Mouse (Mus musculus): ENCODE data around the gene Stambp. TPM values are rescaled to one million over a fixed set of nuclear protein-coding genes. Genes with fewer than 3 reads are reported as not detected.

Stambp gene
- polyA plus RNA-seq, 1 experiment from 2014 or later, result 31.5 TPM

DNA sequence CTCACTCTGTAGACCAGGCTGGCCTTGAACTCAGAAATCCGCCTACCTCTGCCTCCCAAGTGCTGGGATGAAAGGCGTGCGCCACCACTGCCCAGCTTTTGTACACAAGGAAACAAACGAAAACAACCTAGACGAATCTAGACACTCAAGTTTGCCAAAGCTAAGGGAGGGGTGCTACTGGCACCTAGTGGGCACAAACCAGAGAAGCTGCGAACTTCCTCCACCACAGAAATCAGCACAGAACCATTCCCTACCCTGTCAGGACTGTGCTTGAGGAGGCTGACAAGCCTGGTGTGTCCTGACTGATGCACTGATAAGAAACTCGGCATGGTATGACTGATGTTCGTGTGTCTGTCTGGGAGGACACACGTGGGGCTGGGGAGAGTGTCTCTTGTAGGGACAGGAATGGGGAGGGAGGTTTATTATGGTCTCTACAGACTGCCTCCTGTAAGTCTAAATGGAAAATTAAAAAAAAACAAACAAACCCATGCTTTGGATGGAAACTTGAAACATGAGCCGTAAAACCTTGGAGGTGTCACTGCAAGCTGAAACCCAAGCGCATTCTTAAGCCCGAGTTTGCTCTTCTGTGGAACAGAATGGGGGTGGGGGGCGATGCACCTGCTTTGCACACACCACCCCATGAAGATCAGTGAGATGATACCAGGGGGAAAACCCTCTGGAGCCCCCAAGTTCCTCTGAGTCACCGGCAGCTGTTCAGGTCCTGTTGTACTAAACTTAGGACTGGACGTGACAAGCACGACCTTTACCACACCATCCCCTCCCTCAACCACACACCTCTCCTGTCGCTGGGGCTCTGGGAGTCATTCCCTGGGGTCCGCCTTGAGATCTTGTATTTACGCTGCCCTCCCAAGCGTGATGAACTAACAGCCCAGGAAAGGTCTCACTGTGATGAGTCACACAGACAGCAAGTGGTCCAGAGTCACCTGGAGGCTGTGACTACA is 3.3 kb downstream of the Stambp start:
- ATAC-seq (ENCODE audit: insufficient number of reproducible peaks, low FRiP score, low TSS enrichment, low read depth), result no peak
- no peak overlapping the region for H3K4me3 ChIP-seq (replicated peaks)
- H3K27me3 ChIP-seq, result no peaks in the 10 kb centered on the region
- no peaks in the 10 kb centered on the region for H3K9me3 ChIP-seq (replicated peaks)
- H3K4me1 ChIP-seq, result peaks cover 20% of the 10 kb centered on the region
- no peak overlapping the region for H3K27ac ChIP-seq (replicated peaks)
- no peak overlapping the region for H3K4me2 ChIP-seq (replicated peaks)
- 70% methylated on average over 20 of the region's 20 CpGs for WGBS
- H3K9ac ChIP-seq, result no peak overlapping the region
- H3K36me3 ChIP-seq, result peaks cover 26% of the 10 kb centered on the region

GRCm38 (mm10) chr6:83555972-83556371 is 16.6 kb downstream of the Stambp start:
- H3K4me2 ChIP-seq (replicated peaks), result no peak overlapping the region
- H3K27me3 ChIP-seq, result no peaks in the 10 kb centered on the region
- H3K4me1 ChIP-seq, result no peaks in the 10 kb centered on the region
- no peak for ATAC-seq (ENCODE audit: insufficient number of reproducible peaks, low FRiP score, low TSS enrichment, low read depth)
- H3K36me3 ChIP-seq, result peaks cover 72% of the 10 kb centered on the region
- 80% methylated on average over 6 of the region's 6 CpGs for WGBS
- no peaks in the 10 kb centered on the region for H3K9me3 ChIP-seq (replicated peaks)
- H3K27ac ChIP-seq (replicated peaks), result no peak overlapping the region
- no peak overlapping the region for H3K4me3 ChIP-seq (replicated peaks)
- no peak overlapping the region for H3K9ac ChIP-seq

DNA sequence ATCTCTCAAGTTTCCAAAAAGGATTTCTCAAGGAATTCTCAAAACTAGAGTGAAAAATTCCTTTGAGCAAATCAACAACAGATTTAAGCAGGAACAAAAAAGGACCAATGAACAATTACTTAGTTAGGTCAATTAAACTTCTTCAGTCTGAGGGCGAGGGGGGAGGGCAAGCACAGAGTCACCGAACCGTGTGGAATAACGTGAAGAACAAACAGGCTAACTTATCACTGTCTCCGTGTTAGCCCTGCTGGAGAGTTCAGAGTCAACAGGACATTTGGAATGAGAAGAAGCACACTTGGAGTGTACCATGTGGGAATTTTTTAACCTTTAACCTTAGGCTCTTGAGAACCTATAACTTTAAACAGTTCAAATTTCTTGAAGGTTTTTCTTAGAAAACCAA is 24.2 kb downstream of the Stambp start:
- Histone ChIP-seq H3K36me3 (peaks cover 46% of the 10 kb centered on the region), H3K27ac (replicated peaks) (no peak overlapping the region), H3K4me3 (replicated peaks) (no peak overlapping the region), H3K27me3 (no peaks in the 10 kb centered on the region), H3K4me1 (no peaks in the 10 kb centered on the region), H3K9me3 (replicated peaks) (no peaks in the 10 kb centered on the region), H3K4me2 (replicated peaks) (no peak overlapping the region), H3K9ac (no peak overlapping the region)
- no peak for ATAC-seq (ENCODE audit: insufficient number of reproducible peaks, low FRiP score, low TSS enrichment, low read depth)
- 57% methylated on average over 5 of the region's 5 CpGs for WGBS

DNA sequence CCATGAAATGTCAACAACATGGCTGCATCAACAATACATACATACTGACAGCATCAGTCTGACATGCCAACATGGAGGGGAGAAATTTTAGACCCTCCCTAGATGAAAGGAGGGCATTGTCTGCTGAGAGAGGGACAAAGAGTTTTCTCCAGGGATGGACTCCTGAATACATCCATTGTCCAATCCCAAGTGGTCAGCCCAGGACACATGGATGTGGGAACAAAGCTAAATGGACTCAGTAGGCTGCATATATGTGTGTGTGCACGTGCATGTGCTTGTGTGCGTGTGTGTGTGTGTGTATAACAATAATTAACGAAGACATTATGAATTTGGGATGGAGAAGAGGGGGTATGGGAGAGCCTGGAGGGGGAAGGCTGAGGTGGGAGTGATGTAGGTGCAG is 26.8 kb downstream of the Stambp start:
- no peak for ATAC-seq (ENCODE audit: insufficient number of reproducible peaks, low FRiP score, low TSS enrichment, low read depth)
- 73% methylated on average over 3 of the region's 3 CpGs for WGBS

DNA sequence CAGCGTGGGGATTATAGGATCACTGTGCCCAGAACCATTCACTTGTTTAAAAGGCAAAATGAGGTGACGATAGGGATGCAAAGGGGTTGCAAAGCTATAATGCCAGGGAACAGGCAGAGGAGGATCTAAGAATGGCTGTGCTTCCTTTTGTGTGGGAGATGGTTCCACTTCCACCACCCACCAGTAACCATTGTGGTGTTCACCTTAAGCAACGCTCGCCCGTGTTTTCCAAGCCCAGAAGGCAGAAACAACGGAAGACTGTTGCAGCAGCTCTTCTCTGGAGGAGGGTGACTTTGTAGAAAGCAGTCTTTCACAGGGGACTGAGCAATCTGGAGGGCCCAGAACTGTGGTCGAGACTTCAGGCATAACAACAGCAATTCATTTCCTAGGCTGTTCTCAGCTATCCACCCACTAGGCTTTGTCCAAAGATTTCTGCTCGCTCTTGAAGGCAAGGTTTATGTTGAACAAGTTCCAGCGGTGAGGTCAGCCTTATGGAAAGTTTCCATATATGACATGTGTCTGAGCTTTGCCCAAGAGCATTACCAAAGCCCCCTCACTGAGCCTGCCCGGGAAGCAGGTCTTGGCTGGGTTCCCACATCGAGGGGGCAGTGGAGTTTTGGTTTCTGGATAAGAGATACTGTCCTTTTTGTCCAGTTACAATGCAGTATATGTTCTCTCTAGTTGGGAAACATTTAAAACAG is 30.6 kb downstream of the Stambp start:
- 64% methylated on average over 11 of the region's 11 CpGs for WGBS
- H3K4me2 ChIP-seq (replicated peaks), result no peak overlapping the region
- H3K9ac ChIP-seq, result no peak overlapping the region
- H3K27me3 ChIP-seq, result no peaks in the 10 kb centered on the region
- H3K36me3 ChIP-seq, result peaks cover 33% of the 10 kb centered on the region; the same call in 1 of the 2 replicates
- H3K9me3 ChIP-seq (replicated peaks), result no peaks in the 10 kb centered on the region
- peak overlapping the region; percentile 75 for H3K27ac ChIP-seq (replicated peaks)
- H3K4me1 ChIP-seq, result no peaks in the 10 kb centered on the region
- peak; percentile 65 for ATAC-seq (ENCODE audit: insufficient number of reproducible peaks, low FRiP score, low TSS enrichment, low read depth)
- no peak overlapping the region for H3K4me3 ChIP-seq (replicated peaks)

More for the DNA sequence above, 26.8 kb downstream of the Stambp start:
- Histone ChIP-seq H3K36me3 (peaks cover 41% of the 10 kb centered on the region), H3K9ac (no peak overlapping the region), H3K27me3 (no peaks in the 10 kb centered on the region), H3K9me3 (replicated peaks) (no peaks in the 10 kb centered on the region), H3K4me2 (replicated peaks) (no peak overlapping the region), H3K27ac (replicated peaks) (no peak overlapping the region), H3K4me3 (replicated peaks) (no peak overlapping the region), H3K4me1 (no peaks in the 10 kb centered on the region)

DNA sequence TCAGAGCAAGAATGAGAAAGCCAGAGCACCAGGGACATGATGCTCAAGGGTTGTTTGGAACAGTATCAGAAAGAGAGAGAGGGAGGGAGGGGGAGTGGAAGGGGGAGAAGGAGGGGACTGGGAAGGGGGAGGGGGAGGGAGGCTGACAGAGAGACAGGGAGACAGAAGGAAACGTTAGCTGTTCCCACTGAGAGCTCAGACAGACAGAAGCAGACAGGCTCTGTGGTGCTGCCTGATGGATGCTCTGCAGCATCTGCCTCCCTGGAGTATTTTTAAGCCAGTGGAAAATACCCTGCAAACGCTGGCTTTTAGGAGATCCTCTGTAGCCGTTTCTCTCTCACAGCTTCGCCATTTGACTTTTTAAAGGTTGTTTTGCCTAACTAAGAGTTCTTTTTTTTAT is 32.5 kb downstream of the Stambp start:
- no peak overlapping the region for H3K27ac ChIP-seq (replicated peaks)
- no peak overlapping the region for H3K4me2 ChIP-seq (replicated peaks)
- peaks cover 15% of the 10 kb centered on the region; the same call in 1 of the 2 replicates for H3K36me3 ChIP-seq
- no peak for ATAC-seq (ENCODE audit: insufficient number of reproducible peaks, low FRiP score, low TSS enrichment, low read depth)
- 35% methylated on average over 4 of the region's 4 CpGs for WGBS
- H3K4me3 ChIP-seq (replicated peaks), result no peak overlapping the region
- no peak overlapping the region for H3K9ac ChIP-seq
- no peaks in the 10 kb centered on the region; the same call in 1 of the 2 replicates for H3K4me1 ChIP-seq
- H3K27me3 ChIP-seq, result no peaks in the 10 kb centered on the region
- H3K9me3 ChIP-seq (replicated peaks), result no peaks in the 10 kb centered on the region

GRCm38 (mm10) chr6:83536795-83537059 is 35.8 kb downstream of the Stambp start:
- WGBS, result 36% methylated on average over 6 of the region's 6 CpGs
- Histone ChIP-seq H3K4me1 (no peaks in the 10 kb centered on the region; the same call in 1 of the 2 replicates), H3K9ac (no peak overlapping the region), H3K4me3 (replicated peaks) (no peak overlapping the region), H3K27ac (replicated peaks) (no peak overlapping the region), H3K27me3 (no peaks in the 10 kb centered on the region), H3K36me3 (no peaks in the 10 kb centered on the region), H3K4me2 (replicated peaks) (no peak overlapping the region), H3K9me3 (replicated peaks) (no peaks in the 10 kb centered on the region)
- no peak for ATAC-seq (ENCODE audit: insufficient number of reproducible peaks, low FRiP score, low TSS enrichment, low read depth)

DNA sequence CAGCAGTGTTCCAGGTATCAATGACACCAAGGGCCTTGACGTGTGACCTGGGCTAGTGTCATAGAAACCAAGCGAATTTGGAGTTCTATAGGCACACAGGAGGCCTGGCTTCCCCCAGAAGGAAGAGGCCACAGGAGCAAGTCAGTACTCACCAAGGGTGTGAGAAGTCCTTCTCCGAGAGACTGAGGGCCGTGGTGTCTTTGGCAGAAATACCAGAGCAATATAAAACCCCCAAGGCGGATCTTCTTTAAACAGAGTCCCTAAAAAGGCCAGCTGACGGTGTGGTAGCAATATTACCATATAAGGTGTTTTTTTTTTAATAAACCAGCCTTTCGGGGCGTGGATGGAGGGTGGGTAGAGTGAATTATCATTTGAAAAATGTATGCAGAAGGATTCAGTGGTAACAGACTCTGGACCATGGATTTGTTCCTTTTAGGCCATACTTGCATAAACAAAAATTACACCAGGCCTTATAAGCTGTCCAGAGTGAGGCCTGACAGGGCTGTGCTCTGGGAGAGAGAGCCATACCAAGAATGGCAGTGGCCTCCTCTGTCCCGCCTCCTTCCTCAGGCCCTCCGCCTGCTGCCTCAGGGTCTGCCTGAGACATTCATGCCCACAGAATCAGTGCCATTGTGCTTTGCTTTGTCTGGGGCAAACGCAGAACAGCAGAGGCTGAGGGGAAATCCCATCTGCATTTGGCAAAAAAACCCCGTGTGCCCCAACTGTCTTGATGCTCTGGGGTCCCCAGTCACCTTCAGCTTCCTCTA is 36.3 kb downstream of the Stambp start, which contains the start of gene Actg2:
Gene Actg2, minus strand, starts transcription at position 238 of the 767 bp plus-strand sequence.
- no peaks in the 10 kb centered on the region for H3K36me3 ChIP-seq
- no peak within 1 kb of the TSS for H3K9ac ChIP-seq
- no peak within 1 kb of the TSS for H3K4me2 ChIP-seq (replicated peaks)
- no peaks in the 10 kb centered on the region; the same call in 1 of the 2 replicates for H3K4me1 ChIP-seq
- H3K27me3 ChIP-seq, result no peaks in the 10 kb centered on the region
- H3K27ac ChIP-seq (replicated peaks), result no peak within 1 kb of the TSS
- H3K9me3 ChIP-seq (replicated peaks), result no peaks in the 10 kb centered on the region
- WGBS, result 54% methylated on average over 12 of the region's 12 CpGs
- H3K4me3 ChIP-seq (replicated peaks), result no peak within 1 kb of the TSS
- ATAC-seq (ENCODE audit: insufficient number of reproducible peaks, low FRiP score, low TSS enrichment, low read depth), result no peak

DNA sequence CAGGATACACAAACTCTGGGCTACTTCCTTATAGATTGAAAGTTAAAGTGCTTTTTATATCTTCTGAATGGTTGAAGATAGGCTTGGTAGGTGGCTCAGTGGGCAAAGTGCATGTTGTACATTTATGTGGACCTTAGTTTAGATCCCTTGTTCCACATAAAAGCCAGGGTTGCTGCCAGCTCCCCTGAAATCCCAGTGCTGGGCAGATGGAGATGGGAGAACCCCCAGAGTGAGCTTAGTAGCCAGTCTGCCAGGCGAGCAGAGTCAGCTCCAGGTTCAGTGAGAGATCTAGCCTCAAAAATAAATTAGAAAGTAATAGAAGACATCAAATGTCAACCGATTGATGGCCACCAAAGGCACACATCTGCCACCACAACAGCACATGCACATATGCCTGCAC is 39.9 kb downstream of the Stambp start:
- H3K36me3 ChIP-seq, result no peaks in the 10 kb centered on the region
- no peak overlapping the region for H3K27ac ChIP-seq (replicated peaks)
- no peak overlapping the region for H3K4me2 ChIP-seq (replicated peaks)
- H3K9me3 ChIP-seq (replicated peaks), result no peaks in the 10 kb centered on the region
- H3K9ac ChIP-seq, result no peak overlapping the region
- ATAC-seq (ENCODE audit: insufficient number of reproducible peaks, low FRiP score, low TSS enrichment, low read depth), result no peak
- H3K4me3 ChIP-seq (replicated peaks), result no peak overlapping the region
- H3K27me3 ChIP-seq, result no peaks in the 10 kb centered on the region
- WGBS, result 76% methylated on average over 2 of the region's 2 CpGs
- no peaks in the 10 kb centered on the region; the same call in 1 of the 2 replicates for H3K4me1 ChIP-seq

DNA sequence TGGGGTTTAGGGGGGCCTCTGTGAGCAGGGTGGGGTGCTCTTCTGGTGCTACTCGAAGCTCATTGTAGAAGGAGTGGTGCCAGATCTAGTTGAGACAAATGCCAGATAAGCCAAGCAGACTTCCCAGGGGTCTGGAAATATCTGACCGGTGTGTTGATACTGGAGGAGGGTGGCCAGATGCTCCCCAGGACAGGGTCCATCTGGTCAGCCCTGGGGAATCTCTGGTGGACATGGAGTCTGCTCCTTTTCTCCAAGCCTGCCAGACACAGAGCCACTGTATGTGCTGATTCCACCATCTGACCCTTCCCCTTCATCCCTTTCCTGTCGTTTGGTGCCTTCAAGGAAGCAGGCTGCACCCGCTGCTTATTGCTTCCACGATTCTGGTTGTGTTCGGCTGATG is 49.3 kb downstream of the Stambp start:
- no peak overlapping the region for H3K9ac ChIP-seq
- 69% methylated on average over 6 of the region's 6 CpGs for WGBS
- no peaks in the 10 kb centered on the region for H3K4me1 ChIP-seq

DNA sequence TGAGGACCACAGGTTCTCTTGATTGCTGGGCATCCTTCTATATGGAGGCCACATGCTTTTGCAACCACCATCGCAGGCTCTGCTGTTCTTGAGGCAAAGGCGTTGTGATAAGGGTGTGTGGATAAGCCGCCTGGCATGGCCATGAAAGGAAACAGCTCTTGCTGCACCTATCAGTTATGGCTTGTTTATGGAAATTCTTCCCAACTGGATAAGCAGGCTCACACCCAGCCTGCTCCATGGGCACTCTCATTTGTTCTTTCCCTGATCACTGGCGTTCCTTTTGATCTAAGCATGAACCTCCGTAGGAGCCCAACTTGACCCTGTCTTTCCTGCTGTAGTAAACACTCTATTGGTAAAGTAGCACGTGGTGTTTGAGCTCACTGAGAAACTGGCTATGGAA is 50.7 kb downstream of the Stambp start:
- 73% methylated on average over 6 of the region's 6 CpGs for WGBS
- Histone ChIP-seq H3K4me2 (replicated peaks) (no peak overlapping the region), H3K4me3 (replicated peaks) (no peak overlapping the region), H3K36me3 (no peaks in the 10 kb centered on the region), H3K27ac (replicated peaks) (no peak overlapping the region), H3K4me1 (no peaks in the 10 kb centered on the region), H3K9ac (no peak overlapping the region), H3K27me3 (no peaks in the 10 kb centered on the region), H3K9me3 (replicated peaks) (no peaks in the 10 kb centered on the region)
- ATAC-seq (ENCODE audit: insufficient number of reproducible peaks, low FRiP score, low TSS enrichment, low read depth), result no peak

More for the DNA sequence above, 49.3 kb downstream of the Stambp start:
- no peak overlapping the region for H3K4me2 ChIP-seq (replicated peaks)
- H3K27me3 ChIP-seq, result no peaks in the 10 kb centered on the region
- H3K36me3 ChIP-seq, result no peaks in the 10 kb centered on the region
- no peak overlapping the region for H3K27ac ChIP-seq (replicated peaks)
- H3K4me3 ChIP-seq (replicated peaks), result no peak overlapping the region
- no peak for ATAC-seq (ENCODE audit: insufficient number of reproducible peaks, low FRiP score, low TSS enrichment, low read depth)
- no peaks in the 10 kb centered on the region for H3K9me3 ChIP-seq (replicated peaks)

All from embryonic facial prominence, embryonic 15.5 days (tissue).